Mouse (Mus musculus) hindbrain, postnatal 0 days (tissue): ENCODE data around the gene Rdh16f1. TPM values are rescaled to one million over a fixed set of nuclear protein-coding genes. Genes with fewer than 3 reads are reported as not detected.

Source experiments
- ATAC-seq: fragments of 200-750 bp; cut with Nextera tagmentation; 2 replicates; pipeline ENCODE4 v1.8.0; 2017; ENCODE audit warnings: mild to moderate bottlenecking, moderate TSS enrichment, moderate library complexity
- DNase-seq: peaks from one replicate; pipeline ENCODE4 v3.0.0-alpha.2; 2015; ENCODE audit warnings: low spot score
- H3K27ac ChIP-seq: fragments of 300-500 bp; sonication (generic); 2 replicates; pipeline ENCODE4 v1.5.1; 2014; ENCODE audit warnings: mild to moderate bottlenecking
- H3K27me3 ChIP-seq: fragments of 300-500 bp; sonication (generic); 2 replicates; pipeline ENCODE4 v1.6.1; 2014; ENCODE audit warnings: low read length, mixed read lengths; ENCODE audit not compliant: insufficient read depth
- H3K36me3 ChIP-seq: fragments of 300-500 bp; sonication (generic); 2 replicates; pipeline ENCODE4 v1.6.1; 2014; ENCODE audit warnings: low read length, mixed read lengths; ENCODE audit not compliant: insufficient read depth
- H3K4me1 ChIP-seq: fragments of 300-500 bp; sonication (generic); 2 replicates; pipeline ENCODE4 v1.6.1; 2014; ENCODE audit warnings: antibody characterized with exemption, low read length, mixed read lengths; ENCODE audit not compliant: insufficient read depth
- H3K4me2 ChIP-seq: fragments of 300-500 bp; sonication (generic); 2 replicates; pipeline ENCODE4 v1.6.1; 2014; ENCODE audit warnings: low read depth, mild to moderate bottlenecking, low read length, moderate library complexity, mixed read lengths
- H3K4me3 ChIP-seq: fragments of 300-500 bp; sonication (generic); 2 replicates; pipeline ENCODE4 v1.5.1; 2014; ENCODE audit warnings: low read length
- H3K9ac ChIP-seq: fragments of 300-500 bp; sonication (generic); replicated peaks from 2 replicates; pipeline ENCODE4 v1.6.1; 2014; ENCODE audit warnings: mild to moderate bottlenecking, low read length, moderate library complexity, mixed read lengths
- H3K9me3 ChIP-seq: fragments of 300-500 bp; sonication (generic); 2 replicates; pipeline ENCODE4 v1.6.1; 2016; ENCODE audit warnings: low read length, mixed read lengths
- CTCF ChIP-seq: IDR thresholded peaks from 2 replicates; pipeline ENCODE4 v1.5.1; 2016; ENCODE audit warnings: antibody characterized with exemption, control low read depth, low read depth
- WGBS: fragments of 180-500 bp; shearing (Covaris S2); extraction: QIAGEN DNeasy Blood & Tissue Kit; methylation state at CpG from one replicate; pipeline ENCODE4 v1.1.7; 2014; 5-methylcytosine and 5-hydroxymethylcytosine counted together
- polyA plus RNA-seq: library from polyadenylated mRNA; unstranded; fragments of >200 nt; fragmentation: Nextera tagmentation; extraction: Ambion mirVana; gene quantifications from 2 replicates; pipeline ENCODE4 v1.2.1, GENCODE M21; 2015
- total RNA-seq: library from RNA; depleted of rRNA; stranded (reverse); fragments of >200 nt; gene quantifications from 2 replicates; pipeline ENCODE4 v1.2.3, GENCODE M21; 2014

The Rdh16f1 gene
- total and polyA plus RNA-seq, 2 experiments from 2014 or later, result 0.54 TPM; not detected in 1

DNA sequence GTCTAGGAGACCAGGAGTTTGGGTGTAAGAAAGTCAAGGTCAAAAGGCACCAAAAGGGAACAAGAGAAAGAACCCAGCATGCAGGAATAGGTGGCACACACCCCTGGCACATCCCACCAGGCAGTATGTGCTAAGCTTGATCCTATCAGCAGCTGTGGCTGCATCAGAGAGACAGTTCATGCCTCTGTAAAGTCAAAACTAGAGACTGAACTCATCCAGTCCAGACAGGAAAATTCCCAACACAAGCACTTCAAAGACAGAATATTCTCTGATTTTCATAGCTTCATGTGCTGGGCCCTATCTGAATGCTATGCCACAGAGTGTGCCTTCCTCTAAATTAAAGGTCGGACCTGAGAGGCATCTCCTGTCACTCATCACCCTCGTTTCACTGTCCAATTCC is 22.0 kb upstream of the Rdh16f1 start:
- DNase-seq, result no peak
- 21% methylated on average over 2 of the region's 2 CpGs for WGBS
- TF ChIP-seq CTCF, result no peak

DNA sequence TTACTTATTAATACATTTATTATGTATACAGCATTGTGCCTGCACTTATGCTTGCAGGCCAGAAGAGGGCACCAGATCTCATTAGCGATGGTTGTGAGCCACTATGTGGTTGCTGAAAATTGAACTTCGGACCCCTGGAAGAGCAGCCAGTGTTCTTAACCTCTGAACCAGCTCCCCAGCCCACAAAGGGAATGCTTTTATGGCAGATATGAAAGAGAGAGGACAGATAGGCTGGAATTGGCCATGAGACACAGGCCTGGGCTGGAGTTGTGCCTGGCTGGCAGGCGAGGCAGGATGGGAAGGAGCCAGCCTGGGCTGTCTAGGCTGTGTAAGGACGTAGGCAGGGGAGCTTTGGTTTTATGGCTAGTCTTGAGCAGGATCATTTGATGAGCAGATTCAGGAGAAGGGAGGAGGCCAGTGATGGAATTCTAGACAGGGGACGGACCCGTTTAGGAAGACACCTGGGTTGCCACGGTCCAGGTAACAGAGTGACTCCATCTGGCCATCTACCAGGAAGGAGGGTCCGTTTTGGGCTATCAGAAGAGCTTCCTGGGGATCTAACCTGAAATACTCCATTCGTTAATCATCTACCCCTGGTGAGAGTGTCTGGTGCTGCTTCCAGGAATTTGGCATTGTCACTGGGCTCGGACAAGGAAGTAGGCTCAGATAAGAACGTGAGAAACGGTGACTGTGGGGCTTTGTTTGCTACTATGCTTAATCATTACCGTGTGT is 21.3 kb upstream of the Rdh16f1 start:
- peak; percentile 74 for TF ChIP-seq CTCF
- Histone ChIP-seq H3K27ac (no peak overlapping the region), H3K36me3 (peaks cover 18% of the 10 kb centered on the region), H3K4me2 (peak overlapping the region; percentile 65; the same call in 1 of the 2 replicates), H3K4me3 (no peak overlapping the region), H3K4me1 (0 out of 2 replicates have a peak, but pooled peaks cover 6% of the 10 kb centered on the region), H3K9ac (no peak overlapping the region), H3K9me3 (no peaks in the 10 kb centered on the region), H3K27me3 (no peaks in the 10 kb centered on the region)
- DNase-seq (peak; percentile 57), ATAC-seq (no peak)
- 50% methylated on average over 13 of the region's 13 CpGs for WGBS

More for the DNA sequence above, 22.0 kb upstream of the Rdh16f1 start:
- no peaks in the 10 kb centered on the region for H3K9me3 ChIP-seq
- H3K9ac ChIP-seq, result no peak overlapping the region
- 0 out of 2 replicates have a peak, but pooled peaks cover 6% of the 10 kb centered on the region for H3K4me1 ChIP-seq
- H3K4me2 ChIP-seq, result no peak overlapping the region
- H3K4me3 ChIP-seq, result no peak overlapping the region
- H3K27ac ChIP-seq, result no peak overlapping the region
- H3K36me3 ChIP-seq, result peaks cover 10% of the 10 kb centered on the region
- no peaks in the 10 kb centered on the region for H3K27me3 ChIP-seq
- no peak for ATAC-seq

DNA sequence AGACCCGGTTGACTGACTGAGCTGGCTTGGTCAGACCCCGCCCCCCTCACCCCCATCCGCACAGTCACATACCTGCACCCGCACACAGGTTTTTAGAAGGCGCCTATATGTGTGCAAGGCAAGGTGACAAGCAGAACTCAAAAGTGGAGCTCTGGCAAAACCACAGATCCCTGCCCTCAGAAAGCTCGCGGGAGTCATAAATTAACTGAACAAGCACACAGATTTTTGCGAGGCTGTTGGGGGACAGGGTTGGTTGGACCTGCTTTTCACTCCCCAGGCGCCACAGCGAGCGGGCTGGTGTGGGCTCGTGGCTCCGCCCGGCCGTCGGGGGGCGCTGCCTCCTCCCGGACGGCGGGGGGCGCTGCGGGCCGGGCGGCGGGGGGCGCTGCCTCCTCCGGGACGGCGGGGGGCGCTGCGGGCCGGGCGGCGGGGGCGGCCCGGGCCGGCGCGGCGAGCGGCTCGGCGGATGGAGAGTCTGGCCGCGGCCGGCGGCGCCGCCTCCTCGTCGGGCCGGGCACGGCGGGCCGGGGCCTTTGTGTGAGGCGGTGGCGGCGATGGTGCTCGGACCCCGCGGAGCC is 20.4 kb upstream of the Rdh16f1 start, which contains the start of gene Zbtb39:
TSS of gene Zbtb39 (plus strand) at position 456 of the 578 bp plus-strand sequence.
- Histone ChIP-seq H3K4me1 (0 out of 2 replicates have a peak, but pooled peaks cover 6% of the 10 kb centered on the region), H3K36me3 (peaks cover 26% of the 10 kb centered on the region), H3K27me3 (no peaks in the 10 kb centered on the region), H3K9ac (peak within 1 kb of the TSS; percentile 89), H3K9me3 (no peaks in the 10 kb centered on the region), H3K4me2 (peak within 1 kb of the TSS; percentile 65), H3K27ac (peak within 1 kb of the TSS; percentile 75), H3K4me3 (peak within 1 kb of the TSS; percentile 76)
- WGBS, result under 1% methylated on average over 50 of the region's 61 CpGs
- TF ChIP-seq CTCF, result peak; percentile 36; the same call in 1 of the 2 replicates
- ATAC-seq (peak; percentile 82), DNase-seq (peak; percentile 89)

DNA sequence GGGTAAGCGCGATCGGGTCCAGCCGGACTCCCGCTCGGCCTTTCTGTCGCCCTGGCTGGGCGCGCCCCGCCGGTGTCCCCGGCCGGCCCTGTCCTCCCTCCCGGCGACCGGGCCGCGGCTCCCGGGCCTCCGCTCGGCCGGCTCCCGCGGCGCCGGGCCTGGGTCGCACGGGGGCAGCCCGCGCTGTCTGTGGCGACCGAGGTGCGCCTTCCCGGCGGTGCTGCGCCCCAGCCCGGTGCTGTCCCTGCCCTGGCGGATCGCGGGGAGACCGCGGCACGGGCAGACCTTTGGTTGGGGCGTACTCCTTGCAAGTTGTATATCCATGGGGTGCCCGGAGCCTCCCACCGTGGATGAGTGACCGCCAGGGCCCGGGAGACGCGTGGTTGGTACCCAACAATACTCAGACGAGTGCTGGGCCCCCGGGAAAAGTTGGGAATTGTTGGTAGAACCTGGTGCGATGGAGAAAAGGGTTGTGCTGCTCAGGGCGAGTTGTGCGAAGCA is 19.9 kb upstream of the Rdh16f1 start:
- peak overlapping the region; percentile 65 for H3K4me2 ChIP-seq
- H3K36me3 ChIP-seq, result peaks cover 31% of the 10 kb centered on the region
- H3K27ac ChIP-seq, result peak overlapping the region; percentile 75
- peak; percentile 8; the same call in 1 of the 2 replicates for TF ChIP-seq CTCF
- peak; percentile 65 for ATAC-seq
- no peak for DNase-seq
- peak overlapping the region; percentile 89 for H3K9ac ChIP-seq
- H3K4me1 ChIP-seq, result 0 out of 2 replicates have a peak, but pooled peaks cover 6% of the 10 kb centered on the region
- 1% methylated on average over 36 of the region's 55 CpGs for WGBS
- no peaks in the 10 kb centered on the region for H3K9me3 ChIP-seq
- no peaks in the 10 kb centered on the region for H3K27me3 ChIP-seq
- peak overlapping the region; percentile 76 for H3K4me3 ChIP-seq

DNA sequence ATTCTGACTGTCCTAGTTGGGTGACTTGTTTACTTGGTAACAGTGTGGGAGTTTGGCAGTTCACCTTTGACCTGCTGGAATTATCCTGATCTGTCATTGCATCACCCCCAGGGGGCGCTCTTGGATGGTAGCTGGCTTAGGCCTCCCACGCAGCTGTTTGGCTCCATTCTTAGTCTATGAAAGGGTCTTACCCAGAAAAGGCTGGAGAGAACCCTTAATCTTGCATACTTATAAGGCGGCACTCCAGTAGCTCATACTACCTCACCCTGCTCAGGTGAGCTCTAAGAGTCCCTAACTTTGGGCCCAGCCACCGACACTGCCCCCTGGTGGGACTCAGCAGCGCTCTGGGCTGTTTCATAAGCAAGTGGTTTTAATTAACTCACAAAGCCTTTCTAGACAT is 14.9 kb upstream of the Rdh16f1 start:
- 68% methylated on average over 5 of the region's 5 CpGs for WGBS
- no peaks in the 10 kb centered on the region for H3K9me3 ChIP-seq
- H3K4me1 ChIP-seq, result 0 out of 2 replicates have a peak, but pooled peaks cover 6% of the 10 kb centered on the region
- H3K27ac ChIP-seq, result no peak overlapping the region
- H3K27me3 ChIP-seq, result no peaks in the 10 kb centered on the region
- peak; percentile 68 for DNase-seq
- H3K36me3 ChIP-seq, result peaks cover 39% of the 10 kb centered on the region
- no peak for ATAC-seq
- H3K4me2 ChIP-seq, result no peak overlapping the region
- TF ChIP-seq CTCF, result peak; percentile 68
- no peak overlapping the region for H3K9ac ChIP-seq
- no peak overlapping the region for H3K4me3 ChIP-seq

DNA sequence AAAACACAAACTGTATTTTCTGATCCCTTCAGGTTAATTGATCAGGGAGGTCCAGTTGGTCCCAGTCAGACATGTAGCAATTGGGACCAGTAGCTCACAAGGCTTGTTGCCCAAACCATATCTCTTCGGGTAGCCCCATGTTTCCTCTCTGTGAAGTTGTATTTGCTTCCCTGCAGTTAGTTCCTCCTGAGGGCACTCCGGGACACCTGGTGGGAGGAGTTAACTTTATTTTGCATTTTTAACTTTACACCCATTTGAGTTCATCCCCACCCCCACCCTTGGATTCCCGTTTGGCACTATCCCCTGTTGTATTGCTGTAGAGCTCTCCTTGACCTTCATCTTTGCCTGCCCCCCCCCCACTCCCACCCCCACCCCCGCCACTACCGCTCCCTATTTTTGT is 13.7 kb upstream of the Rdh16f1 start:
- DNase-seq (no peak), ATAC-seq (no peak)
- H3K4me3 ChIP-seq, result no peak overlapping the region
- no peaks in the 10 kb centered on the region for H3K27me3 ChIP-seq
- no peaks in the 10 kb centered on the region for H3K9me3 ChIP-seq
- H3K27ac ChIP-seq, result no peak overlapping the region
- 81% methylated on average over 5 of the region's 5 CpGs for WGBS
- peaks cover 39% of the 10 kb centered on the region for H3K36me3 ChIP-seq
- TF ChIP-seq CTCF, result no peak
- H3K4me2 ChIP-seq, result no peak overlapping the region
- H3K4me1 ChIP-seq, result no peaks in the 10 kb centered on the region
- no peak overlapping the region for H3K9ac ChIP-seq
